Mouse (Mus musculus) heart, embryonic 12.5 days (tissue): ENCODE results near the gene Rpl38. TPM values are rescaled to one million over a fixed set of nuclear protein-coding genes. Genes with fewer than 3 reads are reported as not detected.
"Not testable (repeated sequence)": the region's sequence is repeated elsewhere in the genome, so short reads cannot be mapped to it uniquely, and the experiment has no call there.

Experiments
- ATAC-seq: fragments of 200-750 bp; cut with Nextera tagmentation; 2 replicates; pipeline ENCODE4 v1.8.0; 2017; ENCODE audit warnings: moderate TSS enrichment, moderate library complexity; ENCODE audit not compliant: insufficient number of reproducible peaks, low FRiP score
- H3K27ac ChIP-seq: fragments of 300-500 bp; sonication (generic); 2 replicates; pipeline ENCODE4 v1.5.1; 2016; ENCODE audit warnings: mild to moderate bottlenecking, moderate library complexity; ENCODE audit not compliant: poor library complexity, severe bottlenecking
- H3K27me3 ChIP-seq: fragments of 300-500 bp; sonication (generic); replicated peaks from 2 replicates; pipeline ENCODE4 v1.6.1; 2016; ENCODE audit warnings: mild to moderate bottlenecking, moderate library complexity
- H3K36me3 ChIP-seq: fragments of 300-500 bp; sonication (generic); 2 replicates; pipeline ENCODE4 v1.6.1; 2016; ENCODE audit warnings: mild to moderate bottlenecking, moderate library complexity
- H3K4me1 ChIP-seq: fragments of 300-500 bp; sonication (generic); replicated peaks from 2 replicates; pipeline ENCODE4 v1.6.1; 2016; ENCODE audit warnings: mild to moderate bottlenecking
- H3K4me2 ChIP-seq: fragments of 300-500 bp; sonication (generic); 2 replicates; pipeline ENCODE4 v1.6.1; 2016; ENCODE audit warnings: mild to moderate bottlenecking, moderate library complexity
- H3K4me3 ChIP-seq: fragments of 300-500 bp; sonication (generic); 2 replicates; pipeline ENCODE4 v1.5.1; 2016; ENCODE audit warnings: mild to moderate bottlenecking
- H3K9ac ChIP-seq: fragments of 300-500 bp; sonication (generic); 2 replicates; pipeline ENCODE4 v1.6.1; 2016; ENCODE audit warnings: mild to moderate bottlenecking, moderate library complexity
- H3K9me3 ChIP-seq: fragments of 300-500 bp; sonication (generic); replicated peaks from 2 replicates; pipeline ENCODE4 v1.6.1; 2016; ENCODE audit warnings: mild to moderate bottlenecking, moderate library complexity
- WGBS: fragments of 180-500 bp; shearing (Covaris S2); methylation state at CpG from one replicate; pipeline ENCODE4 v1.1.7; 2016; 5-methylcytosine and 5-hydroxymethylcytosine counted together
- polyA plus RNA-seq: library from polyadenylated mRNA; unstranded; fragments of >200 nt; fragmentation: Nextera tagmentation; extraction: Ambion mirVana; gene quantifications from 2 replicates; pipeline ENCODE4 v1.2.1, GENCODE M21; 2016

Rpl38 gene
- polyA plus RNA-seq, 1 experiment from 2014 or later: 816 TPM

DNA sequence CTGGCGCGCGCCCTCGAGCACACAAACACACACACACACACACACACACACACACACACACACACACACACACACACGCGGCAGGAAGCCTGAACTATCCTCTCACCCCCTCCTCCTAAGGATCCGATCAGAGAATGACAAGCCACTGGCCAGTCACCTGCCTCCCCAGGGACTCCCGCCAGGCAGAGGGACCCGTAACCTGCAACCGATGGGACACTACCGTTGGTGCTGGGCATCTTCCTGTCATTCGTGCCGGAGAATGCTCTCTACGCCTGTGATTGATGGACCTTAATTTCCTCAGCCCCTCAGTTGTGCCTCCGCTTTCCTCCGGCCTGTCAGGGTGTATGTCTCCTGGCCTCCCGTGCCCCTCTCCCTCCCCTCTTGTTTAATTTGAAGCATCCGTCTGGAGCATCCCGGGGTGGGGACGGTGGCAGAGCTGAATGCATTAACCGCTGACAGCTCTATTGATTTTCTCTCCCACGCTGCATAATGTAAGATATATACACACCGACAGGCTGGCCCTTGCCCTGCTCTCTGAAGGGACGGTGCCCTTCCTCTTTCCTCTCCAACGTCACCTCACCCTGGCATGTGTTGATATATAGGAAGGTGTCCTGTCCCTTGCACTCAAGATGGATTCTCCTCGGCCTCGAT lies 11.2 kb upstream of the Rpl38 start:
- Histone ChIP-seq H3K27me3 (peaks cover 39% of the 10 kb centered on the region), H3K4me1 (no peaks in the 10 kb centered on the region), H3K9me3 (no peaks in the 10 kb centered on the region), H3K27ac (no peak overlapping the region), H3K9ac (no peak overlapping the region), H3K36me3 (no peaks in the 10 kb centered on the region), H3K4me2 (no peak overlapping the region), H3K4me3 (no peak overlapping the region)
- ATAC-seq: no peak
- WGBS: 41% methylated on average over 27 of the region's 27 CpGs

DNA sequence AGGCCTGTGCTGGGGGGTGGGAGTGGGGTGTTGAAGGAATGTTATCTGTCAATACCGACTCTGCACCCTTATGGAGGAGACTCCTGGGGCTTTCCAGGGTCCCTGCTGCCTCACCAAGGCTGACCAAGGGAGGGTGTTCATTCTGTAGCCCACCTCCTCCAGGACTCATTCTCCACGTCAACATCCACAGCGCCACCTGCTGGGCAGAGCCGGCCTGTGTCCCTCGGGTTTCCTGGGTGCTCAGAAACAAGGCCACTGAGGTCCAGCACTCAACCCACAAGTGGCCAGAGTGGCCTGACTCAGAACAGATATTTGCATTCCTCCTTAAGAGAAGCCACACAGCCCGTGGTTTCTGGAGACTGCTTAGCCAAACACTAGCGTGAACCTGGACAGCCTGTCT lies 10.6 kb upstream of the Rpl38 start:
- no peak overlapping the region for H3K4me3 ChIP-seq
- H3K27ac ChIP-seq: no peak overlapping the region
- H3K27me3 ChIP-seq: peaks cover 42% of the 10 kb centered on the region
- no peak overlapping the region for H3K4me2 ChIP-seq
- H3K36me3 ChIP-seq: no peaks in the 10 kb centered on the region
- WGBS: 11% methylated on average over 7 of the region's 7 CpGs
- no peaks in the 10 kb centered on the region for H3K4me1 ChIP-seq
- H3K9ac ChIP-seq: no peak overlapping the region
- H3K9me3 ChIP-seq: no peaks in the 10 kb centered on the region
- no peak for ATAC-seq

DNA sequence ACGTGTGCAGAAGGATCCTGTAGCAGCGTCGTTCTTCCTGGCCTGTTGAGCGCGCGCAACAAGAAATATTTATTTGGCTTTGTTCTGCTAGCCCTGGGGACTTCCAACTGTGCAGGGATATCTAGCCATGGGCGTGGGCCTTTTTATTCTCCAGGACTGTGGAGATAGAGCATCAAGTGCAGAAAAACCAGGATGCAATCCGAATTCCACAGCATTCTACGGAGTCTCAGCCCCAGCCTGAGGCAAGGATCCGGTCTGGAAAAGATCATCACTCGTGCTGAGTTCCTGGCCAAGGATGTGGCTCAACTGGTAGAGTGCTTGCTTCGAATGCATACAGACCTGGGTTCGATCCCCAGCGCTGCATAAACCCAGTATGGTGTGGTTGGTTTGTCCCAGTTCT lies 6.2 kb upstream of the Rpl38 start:
- Histone ChIP-seq H3K4me1 (no peaks in the 10 kb centered on the region), H3K27ac (no peak overlapping the region), H3K4me3 (no peak overlapping the region), H3K9me3 (no peaks in the 10 kb centered on the region), H3K27me3 (peaks cover 42% of the 10 kb centered on the region), H3K4me2 (no peak overlapping the region), H3K36me3 (no peaks in the 10 kb centered on the region), H3K9ac (no peak overlapping the region)
- WGBS: 82% methylated on average over 14 of the region's 14 CpGs
- ATAC-seq: no peak

DNA sequence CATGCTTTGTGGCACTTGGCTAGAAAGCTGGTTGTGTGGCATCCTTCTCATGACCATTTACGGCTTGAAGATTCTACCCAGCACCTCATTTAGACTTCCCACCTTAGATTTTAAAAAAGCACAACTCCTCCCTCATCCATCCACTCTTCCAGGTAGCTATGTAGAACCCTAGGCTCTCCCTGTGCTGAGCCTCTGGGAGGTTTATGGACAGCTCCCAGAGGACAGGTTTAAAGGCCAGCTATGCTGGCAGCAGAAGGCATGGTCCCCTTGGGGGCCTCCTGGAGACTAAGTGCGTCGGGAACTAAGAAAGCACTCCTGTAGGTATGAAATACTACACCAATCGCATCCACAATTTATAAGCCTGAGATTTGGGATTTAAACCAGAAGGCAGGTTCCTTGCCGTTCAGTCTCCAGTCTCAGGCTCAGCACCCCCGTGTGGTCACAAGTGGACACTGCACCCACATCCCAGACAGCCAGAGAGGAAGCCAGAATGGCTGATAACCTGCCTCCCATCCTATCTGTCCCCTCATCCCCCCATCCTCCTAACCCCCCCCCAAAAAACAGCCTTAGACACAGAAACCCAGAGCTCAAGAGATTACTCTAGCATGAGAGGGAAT lies 5.5 kb upstream of the Rpl38 start:
- no peak overlapping the region for H3K9ac ChIP-seq
- no peaks in the 10 kb centered on the region for H3K36me3 ChIP-seq
- H3K4me1 ChIP-seq: no peaks in the 10 kb centered on the region
- 35% methylated on average over 6 of the region's 6 CpGs for WGBS
- H3K9me3 ChIP-seq: no peaks in the 10 kb centered on the region
- no peak overlapping the region for H3K27ac ChIP-seq
- no peak overlapping the region for H3K4me3 ChIP-seq
- ATAC-seq: no peak
- H3K4me2 ChIP-seq: no peak overlapping the region
- peaks cover 35% of the 10 kb centered on the region for H3K27me3 ChIP-seq

DNA sequence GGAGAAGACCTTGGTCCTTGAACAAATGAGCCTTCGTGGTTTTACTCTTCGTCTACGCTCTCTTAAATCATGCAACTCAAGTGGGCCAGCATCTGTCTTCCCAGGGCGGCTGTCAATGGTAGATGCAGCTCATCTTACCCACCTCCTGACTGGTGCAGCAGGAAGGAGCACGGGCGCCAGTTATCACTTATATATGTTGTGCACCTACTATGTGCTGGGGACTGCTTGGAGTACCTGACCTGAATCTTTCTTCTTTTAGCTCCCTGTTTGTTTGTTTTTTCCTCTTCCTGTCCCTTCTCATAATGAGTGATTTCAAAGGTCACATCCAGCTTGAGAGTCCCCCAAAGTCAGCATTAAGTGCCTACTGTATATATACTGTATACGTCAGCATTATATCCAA lies 4.2 kb upstream of the Rpl38 start:
- H3K4me2 ChIP-seq: no peak overlapping the region
- peaks cover 35% of the 10 kb centered on the region for H3K27me3 ChIP-seq
- H3K4me1 ChIP-seq: no peaks in the 10 kb centered on the region
- ATAC-seq: no peak
- H3K9ac ChIP-seq: no peak overlapping the region
- WGBS: 71% methylated on average over 7 of the region's 7 CpGs
- H3K4me3 ChIP-seq: no peak overlapping the region
- no peaks in the 10 kb centered on the region for H3K36me3 ChIP-seq
- no peak overlapping the region for H3K27ac ChIP-seq
- H3K9me3 ChIP-seq: no peaks in the 10 kb centered on the region

DNA sequence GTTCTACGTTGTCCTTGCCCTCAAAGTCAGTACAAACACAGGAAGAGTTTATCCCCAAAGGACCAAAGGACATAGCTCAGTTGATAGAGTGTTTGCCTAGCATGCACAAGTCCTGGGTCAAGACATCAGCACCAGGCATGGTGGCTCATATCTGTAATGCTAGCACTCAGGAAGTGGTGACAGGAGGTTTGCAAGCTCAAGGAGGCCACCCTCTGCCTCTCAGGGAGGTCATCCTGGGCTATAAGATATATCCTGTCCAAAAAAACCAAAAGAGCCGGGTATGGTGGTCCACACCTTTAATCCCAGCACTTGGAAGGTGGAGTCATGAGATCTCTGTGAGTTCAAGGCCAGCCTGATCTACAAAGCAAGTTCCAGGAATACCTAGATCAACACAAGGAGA lies 2.9 kb upstream of the Rpl38 start:
- Histone ChIP-seq H3K4me3 (no peak overlapping the region), H3K9me3 (no peaks in the 10 kb centered on the region), H3K4me1 (peaks cover 11% of the 10 kb centered on the region), H3K27me3 (peaks cover 35% of the 10 kb centered on the region), H3K36me3 (peaks cover 4% of the 10 kb centered on the region), H3K9ac (no peak overlapping the region), H3K4me2 (no peak overlapping the region), H3K27ac (no peak overlapping the region)
- 30% methylated on average over 2 of the region's 2 CpGs for WGBS
- no peak for ATAC-seq

DNA sequence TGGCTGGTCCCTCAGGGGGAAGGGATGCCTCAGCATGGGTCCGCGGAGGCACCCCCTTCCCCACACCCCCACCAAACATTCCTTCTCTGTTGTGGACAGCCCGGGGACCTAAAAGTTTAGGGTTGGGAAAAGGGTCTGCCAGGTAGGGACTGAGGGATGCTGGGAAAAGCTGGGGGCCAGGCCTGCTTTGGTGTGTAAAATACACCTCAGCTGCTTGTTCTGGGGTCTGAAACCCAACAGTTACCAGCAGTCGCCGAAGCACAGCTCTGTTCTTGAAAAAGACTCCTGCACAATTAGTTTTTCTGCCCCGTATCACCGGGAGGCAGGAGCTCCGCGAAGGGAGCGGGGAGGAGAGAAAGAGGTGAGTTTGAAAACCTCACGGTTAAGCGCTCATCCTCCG lies 1.5 kb upstream of the Rpl38 start:
- H3K9ac ChIP-seq: no peak overlapping the region
- 8% methylated on average over 13 of the region's 13 CpGs for WGBS
- ATAC-seq: no peak

DNA sequence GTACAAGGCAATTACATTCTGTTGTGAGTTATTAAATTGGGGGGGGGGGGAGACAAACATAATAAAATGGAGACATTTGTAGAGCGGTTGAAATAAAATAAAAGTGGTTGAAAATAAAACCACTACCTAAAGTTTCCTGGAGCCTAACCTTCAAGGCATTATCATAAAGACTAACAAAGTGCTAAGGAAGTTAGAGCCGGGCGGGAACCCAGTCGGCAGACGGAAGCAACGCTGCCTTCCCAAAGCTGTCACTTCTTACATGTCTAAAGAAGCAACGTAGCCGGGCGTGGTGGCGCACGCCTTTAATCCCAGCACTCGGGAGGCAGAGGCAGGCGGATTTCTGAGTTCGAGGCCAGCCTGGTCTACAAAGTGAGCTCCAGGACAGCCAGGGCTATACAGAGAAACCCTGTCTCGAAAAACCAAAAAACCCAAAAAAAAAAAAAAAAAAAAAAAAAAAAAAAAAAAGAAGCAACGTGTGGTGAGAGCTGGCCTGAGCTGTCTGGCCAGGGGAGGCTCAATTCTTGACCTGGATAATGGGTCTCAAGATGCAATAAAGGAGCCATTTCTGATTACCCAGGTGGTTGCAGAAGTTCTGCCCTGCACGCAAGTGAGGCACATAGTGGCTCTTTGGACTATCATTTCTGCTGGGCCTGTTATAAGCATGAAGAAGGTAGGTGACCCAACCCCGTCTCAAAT lies 940 bp upstream of the Rpl38 start:
- Histone ChIP-seq H3K27me3 (peaks cover 32% of the 10 kb centered on the region), H3K27ac (no peak overlapping the region), H3K4me2 (no peak overlapping the region), H3K4me3 (no peak overlapping the region), H3K9me3 (no peaks in the 10 kb centered on the region), H3K4me1 (peaks cover 18% of the 10 kb centered on the region), H3K36me3 (peaks cover 24% of the 10 kb centered on the region), H3K9ac (no peak overlapping the region)
- 35% methylated on average over 17 of the region's 18 CpGs for WGBS
- no peak for ATAC-seq

More for the DNA sequence above, 1.5 kb upstream of the Rpl38 start:
- no peak overlapping the region for H3K4me2 ChIP-seq
- peaks cover 18% of the 10 kb centered on the region for H3K36me3 ChIP-seq
- peaks cover 35% of the 10 kb centered on the region for H3K27me3 ChIP-seq
- no peaks in the 10 kb centered on the region for H3K9me3 ChIP-seq
- H3K27ac ChIP-seq: no peak overlapping the region
- peaks cover 18% of the 10 kb centered on the region for H3K4me1 ChIP-seq
- no peak overlapping the region for H3K4me3 ChIP-seq

DNA sequence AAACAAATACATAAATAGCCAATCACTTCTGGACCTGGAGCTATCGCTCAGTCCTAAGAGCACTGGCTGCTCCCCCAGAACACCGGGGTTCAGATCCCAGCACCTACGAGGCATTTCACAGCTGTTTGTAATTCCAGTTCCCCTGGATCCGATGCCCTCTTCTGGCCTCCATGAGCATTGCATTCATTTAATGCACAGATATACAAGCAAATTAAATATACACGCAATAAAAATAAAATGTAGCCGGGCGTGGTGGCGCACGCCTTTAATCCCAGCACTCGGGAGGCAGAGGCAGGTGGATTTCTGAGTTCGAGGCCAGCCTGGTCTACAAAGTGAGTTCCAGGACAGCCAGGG lies 415 bp upstream of the Rpl38 start:
- H3K27ac ChIP-seq, H3K4me3 ChIP-seq, H3K9me3 ChIP-seq, H3K9ac ChIP-seq, ATAC-seq, H3K4me2 ChIP-seq: not testable (repeated sequence)
- H3K27me3 ChIP-seq: peaks cover 32% of the 10 kb centered on the region
- peaks cover 18% of the 10 kb centered on the region for H3K4me1 ChIP-seq
- WGBS: 18% methylated on average over 11 of the region's 11 CpGs
- H3K36me3 ChIP-seq: peaks cover 29% of the 10 kb centered on the region

DNA sequence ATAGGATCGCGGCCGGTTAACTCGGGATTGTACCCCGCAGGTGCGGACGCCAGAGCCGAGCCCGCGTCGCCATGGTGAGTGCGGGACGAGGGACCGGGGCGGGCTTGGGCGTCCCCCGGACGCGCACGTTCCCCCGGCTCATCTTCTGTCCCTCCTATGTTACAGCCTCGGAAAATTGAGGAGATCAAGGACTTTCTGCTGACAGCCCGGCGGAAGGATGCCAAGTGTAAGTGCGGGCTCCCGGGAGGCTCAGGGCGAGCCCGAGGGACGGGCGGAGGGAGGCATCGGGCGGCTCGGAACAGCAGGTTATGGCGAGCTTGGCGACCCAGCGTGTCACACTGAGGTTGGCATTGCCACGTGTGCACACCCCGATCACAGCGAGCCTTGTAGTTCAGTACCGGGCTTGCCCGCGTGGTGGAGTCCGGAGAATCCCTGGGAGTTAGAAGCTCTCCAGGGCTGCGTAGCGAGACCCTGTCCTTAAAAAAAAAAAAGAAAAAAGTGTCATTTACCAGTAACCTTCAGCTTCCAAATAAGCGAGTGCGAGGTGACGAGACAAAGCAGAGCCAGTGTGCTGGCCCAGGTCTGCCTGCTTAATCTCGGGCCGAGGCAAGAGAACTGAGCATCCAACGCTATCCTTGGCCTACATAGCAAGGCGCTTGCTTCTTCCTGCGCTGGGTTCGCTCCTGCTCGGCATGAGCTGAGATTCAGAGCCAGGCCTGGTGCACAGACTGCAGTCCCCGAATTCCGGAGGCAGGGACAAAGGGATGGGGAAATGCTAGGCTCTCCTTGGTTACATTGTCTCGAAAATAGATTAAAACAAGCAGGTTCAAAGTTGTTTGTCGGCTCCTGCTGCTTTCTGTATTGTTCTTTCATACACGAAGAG lies 658 bp downstream of the Rpl38 start:
- H3K27me3 ChIP-seq: peaks cover 25% of the 10 kb centered on the region
- H3K4me2 ChIP-seq: peak overlapping the region; percentile 95
- peak overlapping the region; percentile 85 for H3K4me3 ChIP-seq
- no peaks in the 10 kb centered on the region for H3K9me3 ChIP-seq
- peak overlapping the region; percentile 95 for H3K9ac ChIP-seq
- H3K27ac ChIP-seq: peak overlapping the region; percentile 91
- H3K36me3 ChIP-seq: peaks cover 40% of the 10 kb centered on the region
- ATAC-seq: peak; percentile 69
- WGBS: under 1% methylated on average over 60 of the region's 60 CpGs
- peaks cover 18% of the 10 kb centered on the region for H3K4me1 ChIP-seq

DNA sequence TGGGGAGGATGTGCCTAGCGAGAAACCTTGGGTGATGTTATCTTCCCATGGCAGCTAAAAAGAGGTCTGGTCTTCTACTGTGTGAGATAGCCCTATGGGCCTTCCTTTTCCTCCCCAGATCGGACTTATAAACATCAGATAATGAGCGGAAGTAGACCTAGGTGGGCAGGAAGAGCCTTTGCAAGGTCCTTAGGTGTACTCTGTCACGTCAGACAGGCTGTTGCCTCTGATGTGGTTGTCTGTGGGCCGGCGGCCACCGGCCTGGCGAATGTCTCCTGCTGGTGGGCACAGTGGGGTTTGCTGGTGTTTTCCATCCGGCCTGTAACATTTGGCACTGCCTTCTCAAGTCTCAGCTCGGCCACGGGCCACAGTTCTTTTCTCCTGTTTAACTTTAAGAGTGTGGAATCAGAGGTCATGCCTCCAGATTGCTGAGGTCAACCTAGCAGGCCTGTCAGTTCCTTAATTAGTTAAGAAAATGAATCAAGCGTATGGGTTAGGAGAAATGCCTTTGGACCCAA lies 1.4 kb downstream of the Rpl38 start:
- ATAC-seq: no peak
- Histone ChIP-seq H3K36me3 (peaks cover 40% of the 10 kb centered on the region), H3K9ac (peak overlapping the region; percentile 95), H3K27ac (peak overlapping the region; percentile 91), H3K4me3 (peak overlapping the region; percentile 85), H3K4me2 (peak overlapping the region; percentile 95), H3K4me1 (peaks cover 18% of the 10 kb centered on the region), H3K9me3 (no peaks in the 10 kb centered on the region), H3K27me3 (peaks cover 18% of the 10 kb centered on the region)
- 15% methylated on average over 12 of the region's 12 CpGs for WGBS
